Mouse (Mus musculus): Measurements from ENCODE around the gene Kif2c.

Gene Kif2c

DNA sequence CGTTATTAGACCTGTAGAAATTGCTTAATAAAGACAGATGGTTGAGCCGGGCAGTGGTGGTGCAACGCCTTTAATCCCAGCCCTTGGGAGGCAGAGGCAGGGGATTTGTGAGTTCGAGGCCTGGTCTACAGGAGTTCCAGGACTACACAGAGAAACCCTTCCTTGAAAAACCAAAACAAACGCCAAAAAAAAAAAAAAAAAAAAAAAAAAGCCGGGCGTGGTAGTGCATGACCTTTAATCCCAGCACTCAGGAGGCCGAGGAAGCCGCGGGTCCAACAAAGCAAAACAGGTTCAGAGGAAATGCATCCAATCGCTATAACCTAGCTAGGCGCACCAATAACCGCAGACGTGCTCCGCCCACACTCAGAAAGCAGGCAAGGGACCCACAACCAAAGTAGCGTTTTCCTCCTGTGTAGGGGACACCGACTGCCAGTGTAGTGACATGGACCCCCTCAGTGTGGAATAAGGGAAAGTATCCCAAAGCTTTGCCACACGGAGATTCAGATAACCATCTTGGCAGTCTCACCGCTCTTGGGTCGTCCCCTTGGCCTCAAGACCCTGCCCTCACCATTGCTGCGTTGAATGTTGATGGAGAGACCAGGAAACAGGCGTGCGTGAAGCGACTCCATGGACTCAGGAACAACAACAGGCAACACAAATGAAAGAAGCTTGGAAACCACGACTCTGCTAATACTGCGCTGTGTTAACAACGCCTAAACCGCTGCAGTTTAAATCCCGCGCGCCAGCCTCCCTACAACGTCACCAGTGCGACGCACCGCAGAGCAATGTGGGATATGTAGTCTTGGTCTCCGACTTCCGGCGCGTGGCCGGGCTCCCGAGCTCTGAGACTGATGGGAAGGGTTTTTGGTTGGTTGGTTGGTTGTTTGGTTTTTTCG is at the start of gene Kif2c:
Gene Kif2c (minus strand): TSS at position 777 of the 896 bp plus-strand sequence.
- DNase-seq (ENCODE audit: low spot score), result peak; percentile 86

DNA sequence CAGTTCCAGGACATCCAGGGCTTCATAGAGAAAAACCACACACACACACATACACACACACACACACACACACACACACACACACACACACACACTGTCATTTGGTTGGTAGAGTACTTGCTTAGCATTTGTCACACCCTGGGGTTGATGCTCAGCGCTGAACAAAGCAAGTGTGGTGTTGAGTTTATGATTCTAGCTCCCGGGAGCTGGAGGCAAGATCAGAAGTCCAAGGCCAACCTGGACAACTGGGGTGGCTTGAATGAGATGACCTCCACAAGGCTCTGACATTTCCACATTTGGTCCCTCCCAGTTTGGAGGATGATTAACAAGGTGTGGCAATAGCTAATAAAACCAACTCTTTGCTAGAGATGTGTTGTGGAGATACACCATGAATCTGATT is 48.8 kb upstream of the Kif2c start:
- DNase-seq (ENCODE audit: low spot score), result no peak

DNA sequence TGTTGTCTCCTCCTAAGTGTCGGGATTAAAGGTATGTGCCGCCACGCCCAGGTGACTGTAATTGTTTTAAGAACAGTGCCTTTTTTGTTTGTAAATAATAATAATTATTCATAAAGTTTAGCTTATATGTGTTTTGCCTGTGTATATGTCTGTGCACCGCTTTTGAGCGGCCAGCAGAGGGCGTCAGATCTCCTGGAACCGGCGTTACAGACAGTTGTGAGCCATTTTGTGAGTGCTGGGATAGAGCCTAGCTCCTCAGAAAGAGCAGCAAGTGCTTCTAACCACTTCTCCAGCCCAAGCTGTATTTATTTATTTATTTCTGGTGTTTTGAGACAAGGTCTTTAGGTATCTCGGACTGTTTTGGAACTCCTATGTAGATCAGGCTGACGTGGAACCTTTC is 47.9 kb upstream of the Kif2c start:
- no peak for DNase-seq (ENCODE audit: low spot score)

DNA sequence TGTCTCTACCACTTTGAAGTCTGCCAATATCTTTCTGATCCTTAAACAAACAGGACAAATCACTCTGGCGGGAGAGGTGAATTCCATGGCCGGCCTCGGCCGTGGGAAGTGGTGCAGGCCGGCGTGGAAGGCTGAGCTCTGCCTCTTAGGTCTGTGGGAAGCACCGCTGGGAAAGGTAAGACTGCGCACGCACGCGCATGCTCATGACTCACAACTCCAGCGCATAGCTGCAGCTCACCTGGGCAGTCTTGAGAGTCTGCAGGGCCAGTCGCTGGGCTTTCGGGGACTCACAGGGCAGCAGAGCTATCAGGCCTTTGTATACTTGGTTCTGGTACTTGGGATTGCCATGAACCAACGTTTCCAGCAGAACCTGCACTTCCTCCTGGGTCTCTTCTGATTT is 47.2 kb upstream of the Kif2c start:
- no peak for DNase-seq (ENCODE audit: low spot score)

DNA sequence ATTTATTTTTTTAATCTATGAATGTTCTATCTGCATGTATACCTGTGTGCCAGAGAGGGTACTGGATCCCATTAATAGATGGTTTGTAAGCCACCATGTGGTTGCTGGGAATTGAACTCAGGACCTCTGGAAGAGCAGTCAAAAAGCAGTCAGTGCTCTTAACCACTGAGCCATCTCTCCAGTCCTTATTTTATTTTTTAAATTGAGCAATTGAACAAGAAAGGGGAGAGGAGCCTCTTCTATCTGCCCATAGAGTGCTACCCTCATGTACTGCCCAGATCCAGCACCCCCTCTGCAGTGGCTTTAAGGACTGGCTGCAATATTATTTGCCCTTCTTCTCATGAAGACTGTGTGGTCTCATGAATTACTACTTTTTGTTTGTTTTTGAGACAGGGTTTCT is 42.8 kb upstream of the Kif2c start:
- DNase-seq (ENCODE audit: low spot score), result no peak

- no peak for DNase-seq (ENCODE audit: low spot score)
These were observed 41.7 kb upstream of the Kif2c start for GRCm38 (mm10) chr4:117224122-117224521.

DNA sequence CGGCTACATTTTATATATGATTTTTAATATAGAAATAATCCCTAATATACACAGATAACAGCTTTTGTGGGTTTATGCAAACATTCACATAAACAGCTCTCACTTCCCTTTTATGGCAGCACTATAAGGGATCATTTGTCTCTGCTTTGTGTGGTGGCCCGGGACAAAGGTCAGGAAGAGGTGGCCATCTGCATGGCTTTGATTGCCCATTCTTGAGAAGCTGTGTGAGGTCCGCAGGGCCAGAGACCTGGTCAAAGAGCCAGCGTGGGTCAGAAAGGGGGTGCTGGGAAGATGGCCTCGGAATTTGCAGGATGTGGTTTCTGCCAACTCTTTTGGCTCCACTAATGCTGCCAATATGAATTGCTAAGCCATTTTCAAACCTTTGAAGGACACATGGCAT is 40.6 kb upstream of the Kif2c start:
- DNase-seq (ENCODE audit: low spot score), result no peak

DNA sequence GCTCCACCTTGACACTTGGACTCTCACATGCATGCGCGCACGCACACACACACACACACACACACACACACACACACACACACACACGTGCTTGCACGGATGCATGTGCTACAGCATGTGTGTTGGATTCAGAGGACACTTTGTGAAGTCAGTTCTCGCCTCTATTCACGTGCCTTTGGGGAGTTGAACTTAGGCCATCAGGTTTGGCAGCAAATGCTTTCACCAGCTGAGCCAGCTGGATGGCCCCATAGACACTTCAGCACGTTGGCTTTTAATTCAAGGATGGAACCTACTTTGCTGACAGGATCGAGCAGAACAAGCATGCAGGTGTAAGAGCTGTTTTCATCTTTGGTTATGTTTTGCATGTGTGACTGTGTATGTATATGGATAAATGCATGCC is 39.4 kb upstream of the Kif2c start:
- no peak for DNase-seq (ENCODE audit: low spot score)

- DNase-seq (ENCODE audit: low spot score), result no peak
These were observed 38.5 kb upstream of the Kif2c start for GRCm38 (mm10) chr4:117220741-117221515.

- peak; percentile 27 for DNase-seq (ENCODE audit: low spot score)
These were observed 36.2 kb upstream of the Kif2c start for GRCm38 (mm10) chr4:117218517-117219219.

DNA sequence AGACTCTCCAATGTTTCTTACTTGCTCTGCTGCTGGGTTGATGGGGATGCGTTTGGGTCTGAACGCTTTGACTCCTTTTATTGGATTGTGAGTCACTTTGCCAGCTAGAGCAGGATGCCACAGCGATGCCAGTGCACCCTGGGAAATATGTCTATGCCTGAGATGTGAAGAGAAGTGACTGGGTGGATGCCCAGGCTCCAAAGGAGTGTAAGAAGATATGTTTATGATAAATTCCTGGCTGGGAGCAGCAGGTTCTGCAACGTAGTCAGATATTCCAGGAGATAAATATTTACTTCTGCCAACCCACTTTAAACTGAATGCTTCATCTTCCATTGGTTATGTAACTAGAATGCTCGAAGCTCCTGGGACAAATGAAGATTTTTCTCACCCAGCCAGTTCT is 34.6 kb upstream of the Kif2c start:
- no peak for DNase-seq (ENCODE audit: low spot score)

- DNase-seq (ENCODE audit: low spot score), result no peak
These were observed 31.8 kb upstream of the Kif2c start for GRCm38 (mm10) chr4:117214250-117214649.

GRCm38 (mm10) chr4:117210147-117211074 is 28.0 kb upstream of the Kif2c start:
- peak; percentile 66 for DNase-seq (ENCODE audit: low spot score)

DNA sequence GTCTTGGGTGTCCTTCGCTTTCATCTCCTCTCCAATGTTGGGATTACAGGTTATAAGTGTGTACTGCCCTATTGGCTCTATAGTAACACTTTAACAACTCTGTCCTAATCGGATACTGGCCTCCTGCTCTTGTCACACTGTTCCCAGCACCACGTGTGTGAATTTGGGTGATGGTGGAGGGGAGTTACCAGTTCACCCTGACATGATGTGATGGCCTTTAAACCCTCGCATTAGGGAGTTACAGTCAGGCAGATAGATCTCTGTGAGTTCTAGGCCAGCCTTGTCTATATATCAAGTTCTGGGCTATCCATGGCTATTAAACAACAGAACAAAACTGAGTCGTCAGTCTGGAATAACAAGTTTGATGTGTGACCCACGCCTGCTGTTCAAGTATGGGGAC is 27.2 kb upstream of the Kif2c start:
- DNase-seq (ENCODE audit: low spot score), result no peak

DNA sequence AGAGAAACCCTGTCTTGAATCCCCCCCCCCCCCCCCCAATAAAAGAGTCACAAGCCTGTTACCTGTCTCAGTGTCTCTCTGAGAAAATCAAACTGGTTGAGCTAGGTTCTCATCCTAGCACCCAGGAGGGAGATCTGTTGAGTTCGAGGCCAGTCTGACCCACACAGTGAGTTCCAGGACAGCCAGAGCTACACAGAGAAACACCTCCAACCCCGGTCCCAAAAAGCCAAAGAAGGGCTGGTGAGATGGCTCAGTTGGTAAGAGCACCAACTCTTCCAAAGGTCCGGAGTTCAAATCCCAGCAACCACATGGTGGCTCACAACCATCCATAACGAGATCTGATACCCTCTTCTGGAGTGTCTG is 20.5 kb upstream of the Kif2c start:
- DNase-seq (ENCODE audit: low spot score), result no peak

- DNase-seq (ENCODE audit: low spot score), result peak; percentile 26
These were observed 19.9 kb upstream of the Kif2c start for GRCm38 (mm10) chr4:117202046-117202991.

GRCm38 (mm10) chr4:117191804-117192203 is 9.4 kb upstream of the Kif2c start:
- DNase-seq (ENCODE audit: low spot score), result no peak

DNA sequence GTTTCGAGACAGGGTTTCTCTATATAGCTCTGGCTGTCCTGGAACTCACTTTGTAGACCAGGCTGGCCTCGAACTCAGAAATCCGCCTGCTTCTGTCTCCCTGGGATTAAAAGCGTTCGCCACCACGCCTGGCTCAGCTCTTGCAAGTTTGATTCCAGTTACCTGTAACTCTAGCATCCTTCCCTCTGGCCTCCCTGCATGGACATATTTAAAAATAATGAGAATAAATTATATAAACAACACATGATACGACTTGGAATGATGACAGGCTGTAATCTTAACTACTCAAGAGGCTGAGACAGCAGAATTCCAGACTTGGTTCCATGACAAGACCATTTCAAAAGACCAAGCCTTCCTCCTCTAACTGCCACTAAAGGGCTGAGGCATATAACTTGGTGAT is 8.2 kb upstream of the Kif2c start:
- no peak for DNase-seq (ENCODE audit: low spot score)

DNA sequence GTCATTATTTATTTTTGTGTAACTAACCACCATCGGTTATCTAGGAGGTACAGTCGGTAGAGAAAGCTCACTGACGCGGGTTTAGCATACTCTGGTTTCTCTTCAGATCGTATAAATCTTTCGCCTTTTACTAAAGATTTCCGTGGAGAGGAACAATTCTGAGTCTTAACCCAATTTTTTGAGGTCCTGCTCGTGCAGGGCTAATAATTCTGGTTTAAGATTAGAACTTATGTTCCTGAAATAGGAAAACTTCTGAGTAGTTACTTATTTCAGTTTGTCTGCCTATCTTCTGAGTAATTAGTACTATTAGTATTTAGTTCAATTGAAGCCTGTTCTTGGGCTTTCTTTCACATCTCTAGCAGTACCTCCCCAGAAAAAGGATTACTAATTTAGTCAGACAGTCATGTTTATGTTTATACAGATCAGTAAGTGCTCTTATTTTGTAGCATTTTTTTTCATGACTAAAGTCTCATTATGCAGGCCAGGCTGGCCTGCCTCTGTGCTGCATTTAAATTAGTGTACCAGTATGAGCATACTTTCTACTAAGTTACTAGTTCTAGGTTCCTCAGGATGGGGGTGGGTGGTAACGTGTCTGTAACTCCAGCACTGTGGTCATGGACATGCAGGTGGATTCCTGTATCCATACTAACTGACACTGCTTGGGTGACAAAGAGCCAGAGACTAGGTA is 7.6 kb upstream of the Kif2c start:
- peak; percentile 15 for DNase-seq (ENCODE audit: low spot score)

DNA sequence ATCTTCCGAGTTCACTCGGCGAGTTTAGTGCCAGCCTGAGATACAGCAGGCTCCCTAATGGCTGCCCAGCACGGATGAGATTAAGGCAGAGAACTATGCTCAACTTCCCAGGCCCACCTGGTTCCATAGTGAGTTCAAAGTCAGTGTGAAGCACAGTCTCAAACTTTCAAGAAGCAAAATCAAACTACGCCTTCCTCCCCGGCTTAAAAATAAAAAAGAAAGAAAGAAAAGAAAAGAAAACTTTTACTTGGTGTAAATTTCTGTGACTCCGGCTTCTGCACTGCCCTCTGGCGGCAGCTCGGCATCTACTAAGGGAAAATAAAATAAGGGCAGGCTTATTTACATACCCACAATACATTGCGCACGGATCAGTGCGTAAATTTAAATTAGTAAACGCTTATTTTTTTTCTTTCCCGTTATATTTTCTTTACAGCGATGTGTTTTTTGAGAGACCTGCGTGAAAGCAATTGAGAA is 7.0 kb upstream of the Kif2c start:
- DNase-seq (ENCODE audit: low spot score), result peak; percentile 81
